Mouse (Mus musculus): ENCODE results near the gene Olfr541. TPM values are rescaled to one million over a fixed set of nuclear protein-coding genes. Genes with fewer than 3 reads are reported as not detected.

Olfr541 gene
- polyA plus RNA-seq (2015; fragmentation: Nextera tagmentation; extraction: Ambion mirVana), result not detected in 2 replicates

GRCm38 (mm10) chr7:140696967-140697366 lies at the start of gene Olfr541:
TSS of gene Olfr541 (plus strand) at chr7:140697267.

GRCm38 (mm10) chr7:140659630-140660029 lies 37.4 kb upstream of the Olfr541 start, which contains the start of gene Olfr539:
TSS of gene Olfr539 (plus strand) at chr7:140659930.

GRCm38 (mm10) chr7:140681651-140682050 lies 15.4 kb upstream of the Olfr541 start, which contains the start of gene Olfr45:
TSS of gene Olfr45 (plus strand) at chr7:140681951.

Other genes with a start within 250 kb of the Olfr541 start
- not detected in 2 replicates for gene Olfr533, start 233.9 kb upstream of the Olfr541 start, polyA plus RNA-seq (2015; fragmentation: Nextera tagmentation; extraction: Ambion mirVana)
- gene Olfr535, start 213.1 kb upstream of the Olfr541 start, polyA plus RNA-seq (2015; fragmentation: Nextera tagmentation; extraction: Ambion mirVana), result not detected in 2 replicates
- gene Olfr536, start 189.9 kb upstream of the Olfr541 start, polyA plus RNA-seq (2015; fragmentation: Nextera tagmentation; extraction: Ambion mirVana), result not detected in 2 replicates
- not detected in 2 replicates for gene Olfr538, start 129.4 kb upstream of the Olfr541 start, polyA plus RNA-seq (2015; fragmentation: Nextera tagmentation; extraction: Ambion mirVana)
- gene Olfr46, start 96.0 kb upstream of the Olfr541 start, polyA plus RNA-seq (2015; fragmentation: Nextera tagmentation; extraction: Ambion mirVana), result 0.01 TPM in 2 replicates
- gene Olfr61, start 68.3 kb upstream of the Olfr541 start, polyA plus RNA-seq (2015; fragmentation: Nextera tagmentation; extraction: Ambion mirVana), result not detected in 2 replicates
- not detected in 2 replicates for gene Olfr53, start 50.8 kb upstream of the Olfr541 start, polyA plus RNA-seq (2015; fragmentation: Nextera tagmentation; extraction: Ambion mirVana)
- gene Olfr539, start 37.3 kb upstream of the Olfr541 start, polyA plus RNA-seq (2015; fragmentation: Nextera tagmentation; extraction: Ambion mirVana), result not detected in 2 replicates
- gene Olfr45, start 15.3 kb upstream of the Olfr541 start, polyA plus RNA-seq (2015; fragmentation: Nextera tagmentation; extraction: Ambion mirVana), result not detected in 2 replicates
- gene Cyp2e1, start 66.5 kb downstream of the Olfr541 start, polyA plus RNA-seq (2015; fragmentation: Nextera tagmentation; extraction: Ambion mirVana), result 0.19 and 0.23 TPM in 2 replicates
- gene Syce1, start 90.6 kb downstream of the Olfr541 start, polyA plus RNA-seq (2015; fragmentation: Nextera tagmentation; extraction: Ambion mirVana), result 0.16 TPM in 1 of 2 replicates, not detected in the other
- 0.13 TPM in 2 replicates for gene Zfp941, start 124.9 kb downstream of the Olfr541 start, polyA plus RNA-seq (2015; fragmentation: Nextera tagmentation; extraction: Ambion mirVana)
- gene Urah, start 137.8 kb downstream of the Olfr541 start, polyA plus RNA-seq (2015; fragmentation: Nextera tagmentation; extraction: Ambion mirVana), result 0.18 TPM in 1 of 2 replicates, not detected in the other
- not detected in 2 replicates for gene Scgb1c1, start 148.3 kb downstream of the Olfr541 start, polyA plus RNA-seq (2015; fragmentation: Nextera tagmentation; extraction: Ambion mirVana)
- 0.12 and 0.16 TPM in 2 replicates for gene Odf3, start 150.5 kb downstream of the Olfr541 start, polyA plus RNA-seq (2015; fragmentation: Nextera tagmentation; extraction: Ambion mirVana)
- gene Gm45785, start 159.1 kb downstream of the Olfr541 start, polyA plus RNA-seq (2015; fragmentation: Nextera tagmentation; extraction: Ambion mirVana), result not detected in 2 replicates
- 31.8 and 36.1 TPM in 2 replicates for gene Ric8a, start 159.7 kb downstream of the Olfr541 start, polyA plus RNA-seq (2015; fragmentation: Nextera tagmentation; extraction: Ambion mirVana)
- gene Bet1l, start 160.3 kb downstream of the Olfr541 start, polyA plus RNA-seq (2015; fragmentation: Nextera tagmentation; extraction: Ambion mirVana), result 32.7 and 38.1 TPM in 2 replicates
- 159 and 163 TPM in 2 replicates for gene Psmd13, start 184.7 kb downstream of the Olfr541 start, polyA plus RNA-seq (2015; fragmentation: Nextera tagmentation; extraction: Ambion mirVana)
- 21.7 and 24.0 TPM in 2 replicates for gene Sirt3, start 185.0 kb downstream of the Olfr541 start, polyA plus RNA-seq (2015; fragmentation: Nextera tagmentation; extraction: Ambion mirVana)
- gene Cox8b, start 203.2 kb downstream of the Olfr541 start, polyA plus RNA-seq (2015; fragmentation: Nextera tagmentation; extraction: Ambion mirVana), result 0.55 and 1.2 TPM in 2 replicates
- gene Nlrp6, start 223.6 kb downstream of the Olfr541 start, polyA plus RNA-seq (2015; fragmentation: Nextera tagmentation; extraction: Ambion mirVana), result 0.08 TPM in 2 replicates
- 6.2 and 8.2 TPM in 2 replicates for gene Pgghg, start 244.1 kb downstream of the Olfr541 start, polyA plus RNA-seq (2015; fragmentation: Nextera tagmentation; extraction: Ambion mirVana)

Measured in spleen, postnatal 0 days (tissue).